Mouse (Mus musculus) small intestine, adult 2 months (tissue): ENCODE results near the gene Neu2.

Experiments used
- CTCF ChIP-seq: fragments of 200-500 bp; IDR thresholded peaks from 2 replicates; pipeline ENCODE4 v1.5.1; 2012; ENCODE audit warnings: low read depth, mild to moderate bottlenecking, control low read depth, inconsistent platforms, low read length, moderate library complexity, mixed read lengths; ENCODE audit not compliant: insufficient replicate concordance, insufficient read length; ENCODE audit errors: extremely low read depth
- POLR2A ChIP-seq: fragments of 200-500 bp; IDR thresholded peaks from 2 replicates; pipeline ENCODE4 v1.6.1; 2012; ENCODE audit warnings: low read depth, mild to moderate bottlenecking, control low read depth, inconsistent platforms, low read length, moderate library complexity

- no peak for TF ChIP-seq CTCF
- TF ChIP-seq POLR2A = no peak
Observed at GRCm38 (mm10) chr1:87527191-87527590, 17.5 kb downstream of the Neu2 start.
